ENCODE assay signal across 8 mouse cellular contexts in genomic region chr8:120531775-120532516, GRCm38 (mm10). TPM values are rescaled to one million over a fixed set of nuclear protein-coding genes. Genes with fewer than 3 reads are reported as not detected.
A peak's percentile ranks its signal among the peaks of the same experiment; 100 is the strongest.
DNase-seq lines count a peak whose midpoint lies in the region; ATAC-seq and TF ChIP-seq lines count a peak whose summit lies in the region.

No protein-coding gene starts in this region.

- H3K9ac ChIP-seq in heart, embryonic 15.5 days, result peak overlapping the region; percentile 29
- H3K9ac ChIP-seq in liver, embryonic 13.5 days, result peak overlapping the region; percentile 52
- H3K9ac ChIP-seq in stomach, postnatal 0 days (ENCODE audit: low read length), result 0 out of 2 replicates have a peak overlapping the region, but pooled peaks have one; percentile 4

- DNase-seq in thymus, postnatal 14 days, result peak; percentile 36
- DNase-seq in thymus, adult 18-20 months, result no peak
- DNase-seq in liver, embryonic 13.5 days, result no peak
- DNase-seq in stomach, postnatal 0 days (ENCODE audit: low spot score), result no peak
- DNase-seq in cerebellum, postnatal 36 days, result no peak
- DNase-seq in gastrocnemius, postnatal 36 days, result no peak
- DNase-seq in spleen, postnatal 36 days (ENCODE audit: low spot score in 2 of 2), result no peak

- no peaks in the 10 kb centered on the region for H3K9me3 ChIP-seq in heart, embryonic 15.5 days (replicated peaks)
- H3K9me3 ChIP-seq in liver, embryonic 13.5 days (replicated peaks), result no peaks in the 10 kb centered on the region
- H3K9me3 ChIP-seq in stomach, postnatal 0 days (ENCODE audit: control insufficient read depth, low read length), result no peaks in the 10 kb centered on the region

- H3K36me3 ChIP-seq in heart, embryonic 15.5 days, result no peaks in the 10 kb centered on the region
- peaks cover 4% of the 10 kb centered on the region; the same call in 1 of the 2 replicates for H3K36me3 ChIP-seq in liver, embryonic 13.5 days
- no peaks in the 10 kb centered on the region for H3K36me3 ChIP-seq in stomach, postnatal 0 days (ENCODE audit: control insufficient read depth, insufficient read depth, low read length)

- no peaks in the 10 kb centered on the region for H3K27me3 ChIP-seq in heart, embryonic 15.5 days
- H3K27me3 ChIP-seq in liver, embryonic 13.5 days, result no peaks in the 10 kb centered on the region
- no peaks in the 10 kb centered on the region for H3K27me3 ChIP-seq in stomach, postnatal 0 days (ENCODE audit: control insufficient read depth, insufficient read depth, low read length)

- H3K4me2 ChIP-seq in heart, embryonic 15.5 days, result peak overlapping the region; percentile 41
- peak overlapping the region; percentile 58 for H3K4me2 ChIP-seq in liver, embryonic 13.5 days
- H3K4me2 ChIP-seq in stomach, postnatal 0 days (replicated peaks; ENCODE audit: low read depth), result no peak overlapping the region

- no peak overlapping the region for H3K4me3 ChIP-seq in heart, embryonic 15.5 days
- peak overlapping the region; percentile 1; the same call in 1 of the 2 replicates for H3K4me3 ChIP-seq in liver, embryonic 13.5 days (replicated peaks)
- H3K4me3 ChIP-seq in stomach, postnatal 0 days (ENCODE audit: low read depth, low read length), result no peak overlapping the region

- H3K4me1 ChIP-seq in heart, embryonic 15.5 days (replicated peaks), result peaks cover 84% of the 10 kb centered on the region
- H3K4me1 ChIP-seq in liver, embryonic 13.5 days (replicated peaks), result peaks cover 96% of the 10 kb centered on the region
- H3K4me1 ChIP-seq in stomach, postnatal 0 days (replicated peaks; ENCODE audit: control insufficient read depth, insufficient read depth), result peaks cover 8% of the 10 kb centered on the region; the same call in 1 of the 2 replicates

- no peak for TF ChIP-seq CTCF in stomach, postnatal 0 days (IDR thresholded peaks at IDR 0.05; ENCODE audit: low read depth)

- TF ChIP-seq EP300 in stomach, postnatal 0 days (optimal IDR thresholded peaks at IDR 0.05), result no peak

- WGBS in heart, embryonic 15.5 days, result 50% methylated on average over 10 of the region's 10 CpGs
- WGBS in liver, embryonic 13.5 days (ENCODE audit: insufficient replicate concordance), result 58% methylated on average over 10 of the region's 10 CpGs
- WGBS in stomach, postnatal 0 days, result 49% methylated on average over 10 of the region's 10 CpGs

- intact Hi-C loops in gastrocnemius, postnatal 36 days (cut with DNase I), result loop anchor here (5.0 kb wide), 3 partner anchors 45 to 205 kb away; no protein-coding TSS in a partner anchor

- no peak for ATAC-seq in heart, embryonic 15.5 days (replicated peaks; ENCODE audit: insufficient number of reproducible peaks, insufficient read depth, low FRiP score, low read depth)
- ATAC-seq in liver, embryonic 13.5 days (ENCODE audit: low read depth), result no peak
- no peak for ATAC-seq in stomach, postnatal 0 days (ENCODE audit: low FRiP score, low TSS enrichment)

- H3K27ac ChIP-seq in heart, embryonic 15.5 days, result peak overlapping the region; percentile 89
- H3K27ac ChIP-seq in liver, embryonic 13.5 days, result peak overlapping the region; percentile 62
- no peak overlapping the region for H3K27ac ChIP-seq in stomach, postnatal 0 days (replicated peaks)

RNA-seq across cellular contexts. Expression of gene Gins2, which starts 57.2 kb away (rescaled TPM):
- polyA plus RNA-seq in heart, embryonic 15.5 days (2015; fragmentation: Nextera tagmentation; extraction: Ambion mirVana), result 43.9 and 56.2 TPM in 2 replicates
- polyA plus RNA-seq in liver, embryonic 13.5 days (2015; fragmentation: Nextera tagmentation; extraction: Ambion mirVana), result 75.6 and 75.9 TPM in 2 replicates
- 31.0 and 35.5 TPM in 2 replicates for polyA plus RNA-seq in stomach, postnatal 0 days (2015; fragmentation: Nextera tagmentation; extraction: Ambion mirVana)
- total RNA-seq in gastrocnemius, postnatal 36 days (2021), result under 1 TPM; 0.66 to 0.94 TPM
